Mouse (Mus musculus) ES-E14 (cell line): ENCODE results near the gene Ubqln2. TPM values are rescaled to one million over a fixed set of nuclear protein-coding genes. Genes with fewer than 3 reads are reported as not detected.

Source experiments
- DNase-seq: peaks from one replicate; pipeline ENCODE4 v3.0.0-alpha.2; 2013; ENCODE audit warnings: low read depth, low spot score
- H3K27ac ChIP-seq: 2 replicates; pipeline ENCODE4 v1.5.1; 2012; ENCODE audit warnings: low read depth, mild to moderate bottlenecking, low read length, moderate library complexity, mixed read lengths; ENCODE audit not compliant: poor library complexity, insufficient read depth, severe bottlenecking
- H3K36me3 ChIP-seq: 2 replicates; pipeline ENCODE4 v1.6.1; 2012; ENCODE audit warnings: mild to moderate bottlenecking, low read length, moderate library complexity, mixed read lengths; ENCODE audit not compliant: control insufficient read depth, poor library complexity, insufficient read depth, severe bottlenecking
- H3K4me1 ChIP-seq, 2 experiments: fragments of 150-350 bp in 1 of 2; sonication (generic) in 1 of 2; 2 replicates each; pipeline ENCODE4 v1.6.1; 2012; ENCODE audit warnings: low read length in 2 of 2, mild to moderate bottlenecking in 1 of 2, mixed read lengths in 1 of 2; ENCODE audit not compliant: control insufficient read depth in 2 of 2, insufficient read depth in 2 of 2, poor library complexity in 1 of 2
- H3K4me3 ChIP-seq, 2 experiments: fragments of 150-350 bp in 1 of 2; sonication (generic) in 1 of 2; 2 replicates each; pipeline ENCODE4 v1.5.1; 2012; ENCODE audit warnings: low read length in 2 of 2, low read depth in 1 of 2, mild to moderate bottlenecking in 1 of 2, mixed read lengths in 1 of 2; ENCODE audit not compliant: insufficient read depth in 1 of 2, poor library complexity in 1 of 2, severe bottlenecking in 1 of 2
- H3K9ac ChIP-seq: 2 replicates; pipeline ENCODE4 v1.6.1; 2012; ENCODE audit warnings: low read depth, mild to moderate bottlenecking, low read length, mixed read lengths; ENCODE audit not compliant: poor library complexity, insufficient read depth, severe bottlenecking
- H3K9me3 ChIP-seq: fragments of 150-350 bp; sonication (generic); 2 replicates; pipeline ENCODE4 v1.6.1; 2012; ENCODE audit warnings: low read depth, mild to moderate bottlenecking, low read length; ENCODE audit not compliant: control insufficient read depth, insufficient read depth
- ZNF384 ChIP-seq: IDR thresholded peaks from 2 replicates; pipeline ENCODE4 v1.6.1; 2012; ENCODE audit warnings: low read depth, low read length, inconsistent platforms
- in situ Hi-C, 2 experiments: fragments of 600-800 bp; cut with MboI; formaldehyde crosslinking; loops; one replicate each; pipeline ENCODE4 v1.15.1; 2025; ENCODE audit warnings: low sequenced_read_pairs in 2 of 2, inconsistent platforms in 1 of 2; ENCODE audit not compliant: unreplicated experiment in 2 of 2
- total RNA-seq: library from RNA; depleted of rRNA; stranded (reverse); fragments of 300-350 nt; gene quantifications from 2 replicates; pipeline ENCODE4 v1.2.3, GENCODE M21; 2012; rRNA removed

Gene Ubqln2
- total RNA-seq, 1 experiment = 20.9 TPM

GRCm38 (mm10) chrX:153528399-153528798 is 30.4 kb downstream of the Ubqln2 start:
- Histone ChIP-seq H3K27ac (no peak overlapping the region), H3K36me3 (no peaks in the 10 kb centered on the region), H3K9me3 (no peaks in the 10 kb centered on the region), H3K4me1 (no peaks in the 10 kb centered on the region), H3K9ac (no peak overlapping the region), H3K4me3 (no peak overlapping the region)
- in situ Hi-C loops = no loop called here
- DNase-seq = no peak
- no peak for TF ChIP-seq ZNF384

Other genes starting within 250 kb of the Ubqln2 start
- gene Cypt3, start 60.4 kb downstream of the Ubqln2 start, total RNA-seq = 1.0 TPM in 1 of 2 replicates, not detected in the other
- 1.9 and 3.0 TPM in 2 replicates for gene Kctd12b, start 198.2 kb downstream of the Ubqln2 start, total RNA-seq
- gene Nbdy, start 225.4 kb downstream of the Ubqln2 start, total RNA-seq = 15.8 and 18.1 TPM in 2 replicates